Mouse (Mus musculus) cerebellum, postnatal 36 days (tissue): Measurements from ENCODE around the gene Ubac2.
A peak's percentile ranks its signal among the peaks of the same experiment; 100 is the strongest.
"Not testable (repeated sequence)": the region's sequence is repeated elsewhere in the genome, so short reads cannot be mapped to it uniquely, and the experiment has no call there.

Source experiments
- DNase-seq, 2 experiments: peaks; one replicate each; pipeline ENCODE4 v3.0.0; 2021 to 2022; ENCODE audit warnings: mixed read lengths in 2 of 2

The Ubac2 gene

DNA sequence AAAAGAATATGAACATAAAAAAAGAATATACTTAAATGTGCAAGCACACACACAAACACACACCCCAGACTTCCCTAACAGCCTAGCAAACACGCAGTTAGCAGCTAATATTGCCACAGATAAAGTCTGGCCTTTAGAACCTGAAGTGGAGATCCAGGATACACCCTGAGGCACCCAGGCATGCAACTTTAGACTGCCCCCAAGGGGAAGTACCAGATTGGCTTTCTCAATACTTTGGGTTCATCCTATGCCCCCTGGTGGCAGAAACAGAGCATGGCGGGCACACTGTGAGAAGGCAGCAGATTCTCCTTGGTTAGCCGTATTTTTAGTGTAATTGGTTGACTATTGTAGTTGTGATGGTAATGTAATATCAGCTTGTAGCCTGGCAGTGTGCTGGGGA lies 182.2 kb downstream of the Ubac2 start:
- DNase-seq = peak; percentile 70 to 76

GRCm38 (mm10) chr14:122061376-122061775 lies 183.0 kb downstream of the Ubac2 start:
- no peak for DNase-seq

DNA sequence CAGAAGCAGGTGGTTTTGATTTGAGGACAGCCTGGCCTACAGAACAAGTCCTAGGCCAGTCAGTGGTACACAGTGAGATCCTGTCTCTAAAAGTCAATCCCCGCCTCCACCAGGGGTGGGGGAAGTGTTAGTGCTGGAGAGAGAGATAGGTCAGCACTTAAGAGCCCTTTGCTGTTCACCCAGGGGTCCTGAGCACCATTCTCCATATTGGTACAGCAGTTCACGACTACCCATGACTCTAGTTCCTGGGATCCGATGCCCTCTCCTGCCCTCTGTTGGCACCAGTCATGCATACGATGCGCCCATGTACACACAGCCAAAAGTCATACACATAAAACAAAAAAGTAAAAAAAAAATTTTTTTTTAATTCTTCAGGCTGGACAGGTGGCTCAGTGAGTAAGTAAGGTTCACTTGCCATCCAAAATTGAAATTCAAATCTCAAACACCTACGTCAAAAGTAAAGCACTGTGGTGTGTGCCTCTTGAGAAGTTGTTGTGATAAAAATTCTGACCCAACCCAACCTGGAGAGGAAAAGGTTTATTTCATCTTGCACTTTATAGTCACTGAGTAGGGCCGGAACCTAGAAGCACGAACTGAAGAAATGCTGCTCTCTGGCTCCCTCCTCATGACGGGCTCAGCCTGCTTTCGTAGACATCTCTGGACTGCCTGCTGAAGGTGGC lies 184.1 kb downstream of the Ubac2 start:
- DNase-seq = no peak

GRCm38 (mm10) chr14:122063599-122063998 lies 185.2 kb downstream of the Ubac2 start:
- no peak for DNase-seq

GRCm38 (mm10) chr14:122064519-122064918 lies 186.1 kb downstream of the Ubac2 start:
- DNase-seq = peak; percentile 57 to 65

DNA sequence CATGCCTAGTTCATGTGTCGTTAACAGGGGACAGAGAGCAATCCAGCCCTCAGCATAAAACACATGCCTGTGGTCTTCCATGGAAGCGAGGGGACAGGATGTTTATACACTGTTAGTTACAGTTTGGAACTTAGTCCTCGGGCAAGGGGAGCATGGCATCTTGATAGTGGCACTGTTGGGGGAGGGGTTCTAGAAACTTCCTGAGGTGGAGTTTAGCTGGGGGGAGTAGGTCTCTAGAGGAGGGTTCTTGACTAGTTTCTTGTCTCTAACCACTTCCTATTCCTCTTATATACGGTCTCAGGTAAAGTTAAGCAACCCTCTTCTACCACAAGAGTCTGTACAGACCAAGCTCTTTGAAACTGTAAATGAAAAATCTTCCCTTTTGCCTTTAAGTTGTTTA lies 187.8 kb downstream of the Ubac2 start:
- no peak for DNase-seq

DNA sequence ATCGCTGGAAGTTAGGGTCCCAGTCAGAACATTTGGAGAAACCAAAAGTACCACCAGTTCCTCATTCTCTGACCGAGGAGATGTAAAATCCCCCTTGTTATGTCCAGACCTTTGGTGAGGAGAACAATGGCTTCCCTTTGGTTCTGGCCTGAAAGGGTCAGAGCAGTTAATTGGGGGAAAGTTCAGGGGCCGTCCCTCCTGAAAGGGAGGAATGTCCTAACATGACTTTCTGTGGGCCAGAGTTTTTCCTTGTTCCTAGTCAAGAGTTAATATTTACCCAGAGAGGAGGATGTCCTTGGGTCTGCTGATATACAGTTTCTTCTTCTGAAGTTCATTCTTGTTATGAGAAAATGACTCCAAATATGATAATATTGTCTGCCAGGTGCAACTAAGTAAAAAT lies 189.6 kb downstream of the Ubac2 start:
- not testable (repeated sequence) for DNase-seq

- no peak for DNase-seq
Observed at GRCm38 (mm10) chr14:122068801-122069695, 190.6 kb downstream of the Ubac2 start.

GRCm38 (mm10) chr14:122069948-122070347 lies 191.5 kb downstream of the Ubac2 start:
- DNase-seq = no peak
